Mouse (Mus musculus): Measurements from ENCODE around the gene Lrriq1. TPM values are rescaled to one million over a fixed set of nuclear protein-coding genes. Genes with fewer than 3 reads are reported as not detected.

Gene Lrriq1
- total and polyA plus RNA-seq, 2 experiments from 2014 or later, result 1.2 to 3.9 TPM

GRCm38 (mm10) chr10:103027226-103027930 lies 208.7 kb downstream of the Lrriq1 start:
- no peak overlapping the region for H3K27ac ChIP-seq (ENCODE audit: low read depth, low read length)
- no peaks in the 10 kb centered on the region for H3K9me3 ChIP-seq (ENCODE audit: low read length)
- whole genome bisulfite sequencing, result 2% methylated on average over 20 of the region's 20 CpGs
- H3K4me2 ChIP-seq (ENCODE audit: low read depth, low read length, poor library complexity, severe bottlenecking), result no peak overlapping the region
- no peak for DNase-seq (ENCODE audit: low spot score)
- H3K27me3 ChIP-seq (ENCODE audit: insufficient read depth, low read length), result peaks cover 40% of the 10 kb centered on the region
- H3K4me3 ChIP-seq (ENCODE audit: low read depth, low read length), result no peak overlapping the region
- no peak for ATAC-seq (ENCODE audit: low FRiP score)
- H3K9ac ChIP-seq (replicated peaks; ENCODE audit: low read length, poor library complexity, severe bottlenecking), result no peak overlapping the region
- no peak for TF ChIP-seq CTCF (IDR thresholded peaks at IDR 0.05)
- H3K4me1 ChIP-seq (ENCODE audit: insufficient read depth, low read length), result no peaks in the 10 kb centered on the region
- H3K36me3 ChIP-seq (ENCODE audit: insufficient read depth, low read length), result no peaks in the 10 kb centered on the region

GRCm38 (mm10) chr10:103026636-103027225 lies 209.4 kb downstream of the Lrriq1 start:
- Histone ChIP-seq H3K4me2 (ENCODE audit: low read depth, low read length, poor library complexity, severe bottlenecking) (no peak overlapping the region), H3K27me3 (ENCODE audit: insufficient read depth, low read length) (peaks cover 34% of the 10 kb centered on the region), H3K36me3 (ENCODE audit: insufficient read depth, low read length) (no peaks in the 10 kb centered on the region), H3K27ac (ENCODE audit: low read depth, low read length) (no peak overlapping the region), H3K4me3 (ENCODE audit: low read depth, low read length) (no peak overlapping the region), H3K4me1 (ENCODE audit: insufficient read depth, low read length) (no peaks in the 10 kb centered on the region), H3K9me3 (ENCODE audit: low read length) (no peaks in the 10 kb centered on the region), H3K9ac (replicated peaks; ENCODE audit: low read length, poor library complexity, severe bottlenecking) (no peak overlapping the region)
- ATAC-seq (ENCODE audit: low FRiP score) (no peak), DNase-seq (ENCODE audit: low spot score) (no peak)
- WGBS, result under 1% methylated on average over 17 of the region's 17 CpGs
- TF ChIP-seq CTCF (IDR thresholded peaks at IDR 0.05), result no peak

- H3K9ac ChIP-seq (replicated peaks; ENCODE audit: low read length, poor library complexity, severe bottlenecking), result no peak overlapping the region
- no peak overlapping the region for H3K4me3 ChIP-seq (ENCODE audit: low read depth, low read length)
- no peaks in the 10 kb centered on the region for H3K27me3 ChIP-seq (ENCODE audit: insufficient read depth, low read length)
- H3K9me3 ChIP-seq (ENCODE audit: low read length), result no peaks in the 10 kb centered on the region
- no peak overlapping the region for H3K4me2 ChIP-seq (ENCODE audit: low read depth, low read length, poor library complexity, severe bottlenecking)
- WGBS, result 88% methylated on average over 2 of the region's 2 CpGs
- DNase-seq (ENCODE audit: low spot score) (no peak), ATAC-seq (ENCODE audit: low FRiP score) (no peak)
- H3K27ac ChIP-seq (ENCODE audit: low read depth, low read length), result no peak overlapping the region
- no peaks in the 10 kb centered on the region for H3K36me3 ChIP-seq (ENCODE audit: insufficient read depth, low read length)
- no peak for TF ChIP-seq CTCF (IDR thresholded peaks at IDR 0.05)
- no peaks in the 10 kb centered on the region for H3K4me1 ChIP-seq (ENCODE audit: insufficient read depth, low read length)
Measured at GRCm38 (mm10) chr10:103002556-103002955, 233.6 kb downstream of the Lrriq1 start.

- TF ChIP-seq CTCF (IDR thresholded peaks at IDR 0.05), result no peak
- Histone ChIP-seq H3K4me2 (ENCODE audit: low read depth, low read length, poor library complexity, severe bottlenecking) (no peak overlapping the region), H3K27me3 (ENCODE audit: insufficient read depth, low read length) (no peaks in the 10 kb centered on the region), H3K27ac (ENCODE audit: low read depth, low read length) (no peak overlapping the region), H3K9ac (replicated peaks; ENCODE audit: low read length, poor library complexity, severe bottlenecking) (no peak overlapping the region), H3K36me3 (ENCODE audit: insufficient read depth, low read length) (no peaks in the 10 kb centered on the region), H3K4me3 (ENCODE audit: low read depth, low read length) (no peak overlapping the region), H3K4me1 (ENCODE audit: insufficient read depth, low read length) (no peaks in the 10 kb centered on the region), H3K9me3 (ENCODE audit: low read length) (no peaks in the 10 kb centered on the region)
- 68% methylated on average over 8 of the region's 8 CpGs for WGBS
- DNase-seq (ENCODE audit: low spot score) (no peak), ATAC-seq (ENCODE audit: low FRiP score) (no peak)
Measured at GRCm38 (mm10) chr10:103000902-103001301, 235.2 kb downstream of the Lrriq1 start.

- no peaks in the 10 kb centered on the region for H3K36me3 ChIP-seq (ENCODE audit: insufficient read depth, low read length)
- no peak overlapping the region for H3K4me2 ChIP-seq (ENCODE audit: low read depth, low read length, poor library complexity, severe bottlenecking)
- H3K9me3 ChIP-seq (ENCODE audit: low read length), result no peaks in the 10 kb centered on the region
- no peak overlapping the region for H3K4me3 ChIP-seq (ENCODE audit: low read depth, low read length)
- ATAC-seq (ENCODE audit: low FRiP score) (no peak), DNase-seq (ENCODE audit: low spot score) (no peak)
- no peaks in the 10 kb centered on the region for H3K27me3 ChIP-seq (ENCODE audit: insufficient read depth, low read length)
- no peaks in the 10 kb centered on the region for H3K4me1 ChIP-seq (ENCODE audit: insufficient read depth, low read length)
- H3K27ac ChIP-seq (ENCODE audit: low read depth, low read length), result no peak overlapping the region
- no peak overlapping the region for H3K9ac ChIP-seq (replicated peaks; ENCODE audit: low read length, poor library complexity, severe bottlenecking)
- no peak for TF ChIP-seq CTCF (IDR thresholded peaks at IDR 0.05)
Measured at GRCm38 (mm10) chr10:102999584-102999983, 236.5 kb downstream of the Lrriq1 start.

Other genes starting within 250 kb of the Lrriq1 start
- not detected in 2 replicates for gene Alx1, start 206.1 kb downstream of the Lrriq1 start, total RNA-seq (2014; rRNA removed)
- 0.38 and 0.60 TPM in 2 replicates for gene Alx1, start 206.1 kb downstream of the Lrriq1 start, polyA plus RNA-seq (2015; fragmentation: Nextera tagmentation; extraction: Ambion mirVana)
- 59.5 and 65.6 TPM in 2 replicates for gene Slc6a15, start 131.5 kb upstream of the Lrriq1 start, total RNA-seq (2014; rRNA removed)
- 58.6 and 61.4 TPM in 2 replicates for gene Slc6a15, start 131.5 kb upstream of the Lrriq1 start, polyA plus RNA-seq (2015; fragmentation: Nextera tagmentation; extraction: Ambion mirVana)

Measured in midbrain, postnatal 0 days (tissue).